Mouse (Mus musculus) limb, embryonic 12.5 days (tissue): ENCODE results near the gene Fbxw7. TPM values are rescaled to one million over a fixed set of nuclear protein-coding genes. Genes with fewer than 3 reads are reported as not detected.

Experiments
- ATAC-seq: fragments of 200-750 bp; cut with Nextera tagmentation; 2 replicates; pipeline ENCODE4 v1.8.0; 2017; ENCODE audit warnings: low read depth, moderate TSS enrichment; ENCODE audit not compliant: insufficient number of reproducible peaks, insufficient read depth, low FRiP score, low TSS enrichment
- H3K27ac ChIP-seq: fragments of 300-500 bp; sonication (generic); 2 replicates; pipeline ENCODE4 v1.5.1; 2016; ENCODE audit warnings: mild to moderate bottlenecking, moderate library complexity
- H3K27me3 ChIP-seq: fragments of 300-500 bp; sonication (generic); 2 replicates; pipeline ENCODE4 v1.6.1; 2016; ENCODE audit warnings: mild to moderate bottlenecking, moderate library complexity
- H3K36me3 ChIP-seq: fragments of 300-500 bp; sonication (generic); 2 replicates; pipeline ENCODE4 v1.6.1; 2016; ENCODE audit warnings: mild to moderate bottlenecking, moderate library complexity
- H3K4me1 ChIP-seq: fragments of 300-500 bp; sonication (generic); replicated peaks from 2 replicates; pipeline ENCODE4 v1.6.1; 2016
- H3K4me2 ChIP-seq: fragments of 300-500 bp; sonication (generic); 2 replicates; pipeline ENCODE4 v1.6.1; 2016; ENCODE audit warnings: mild to moderate bottlenecking, moderate library complexity
- H3K4me3 ChIP-seq: fragments of 300-500 bp; sonication (generic); replicated peaks from 2 replicates; pipeline ENCODE4 v1.5.1; 2016; ENCODE audit warnings: mild to moderate bottlenecking
- H3K9ac ChIP-seq: fragments of 300-500 bp; sonication (generic); replicated peaks from 2 replicates; pipeline ENCODE4 v1.6.1; 2016; ENCODE audit warnings: mild to moderate bottlenecking, moderate library complexity
- H3K9me3 ChIP-seq: fragments of 300-500 bp; sonication (generic); 2 replicates; pipeline ENCODE4 v1.6.1; 2016; ENCODE audit warnings: mild to moderate bottlenecking, moderate library complexity
- WGBS: fragments of 180-500 bp; shearing (Covaris S2); methylation state at CpG from one replicate; pipeline ENCODE4 v1.1.7; 2016; 5-methylcytosine and 5-hydroxymethylcytosine counted together
- polyA plus RNA-seq: library from polyadenylated mRNA; unstranded; fragments of >200 nt; fragmentation: Nextera tagmentation; extraction: Ambion mirVana; gene quantifications from 2 replicates; pipeline ENCODE4 v1.2.1, GENCODE M21; 2016

Gene Fbxw7
- polyA plus RNA-seq, 1 experiment from 2014 or later: 10.8 TPM

- Histone ChIP-seq H3K4me3 (peak overlapping the region; percentile 40), H3K4me1 (peaks cover 11% of the 10 kb centered on the region), H3K9ac (no peak overlapping the region; the same call in 1 of the 2 replicates), H3K9me3 (no peaks in the 10 kb centered on the region), H3K36me3 (no peaks in the 10 kb centered on the region), H3K4me2 (peak overlapping the region; percentile 71), H3K27ac (no peak overlapping the region), H3K27me3 (no peaks in the 10 kb centered on the region)
- WGBS: 57% methylated on average over 2 of the region's 2 CpGs
- ATAC-seq: peak; percentile 42; the same call in 1 of the 2 replicates
Measured at GRCm38 (mm10) chr3:84951698-84952097, 136.6 kb downstream of the Fbxw7 start.

- whole genome bisulfite sequencing: 15% methylated on average over 13 of the region's 13 CpGs
- H3K27me3 ChIP-seq: no peaks in the 10 kb centered on the region
Measured at GRCm38 (mm10) chr3:84952135-84952534, 137.1 kb downstream of the Fbxw7 start.

GRCm38 (mm10) chr3:84952585-84953187 lies 137.6 kb downstream of the Fbxw7 start:
- H3K27me3 ChIP-seq: no peaks in the 10 kb centered on the region
- H3K36me3 ChIP-seq: no peaks in the 10 kb centered on the region
- H3K4me1 ChIP-seq: peaks cover 11% of the 10 kb centered on the region
- peak overlapping the region; percentile 40 for H3K4me3 ChIP-seq
- H3K9me3 ChIP-seq: no peaks in the 10 kb centered on the region
- peak overlapping the region; percentile 48 for H3K9ac ChIP-seq
- H3K27ac ChIP-seq: peak overlapping the region; percentile 62
- 66% methylated on average over 7 of the region's 7 CpGs for WGBS
- H3K4me2 ChIP-seq: peak overlapping the region; percentile 71
- ATAC-seq: no peak

More at GRCm38 (mm10) chr3:84952135-84952534, 137.1 kb downstream of the Fbxw7 start:
- ATAC-seq: peak; percentile 91
- Histone ChIP-seq H3K9ac (peak overlapping the region; percentile 48), H3K9me3 (no peaks in the 10 kb centered on the region), H3K36me3 (no peaks in the 10 kb centered on the region), H3K4me1 (peaks cover 11% of the 10 kb centered on the region), H3K4me3 (peak overlapping the region; percentile 40), H3K27ac (peak overlapping the region; percentile 62), H3K4me2 (peak overlapping the region; percentile 71)

- no peak overlapping the region for H3K4me3 ChIP-seq
- no peak overlapping the region for H3K27ac ChIP-seq
- no peak for ATAC-seq
- H3K4me1 ChIP-seq: peaks cover 11% of the 10 kb centered on the region
- no peak overlapping the region for H3K9ac ChIP-seq
- H3K9me3 ChIP-seq: no peaks in the 10 kb centered on the region
- H3K4me2 ChIP-seq: no peak overlapping the region
- WGBS: 89% methylated on average over 8 of the region's 8 CpGs
- no peaks in the 10 kb centered on the region for H3K27me3 ChIP-seq
- no peaks in the 10 kb centered on the region for H3K36me3 ChIP-seq
Measured at GRCm38 (mm10) chr3:84955011-84955775, 140.1 kb downstream of the Fbxw7 start.

GRCm38 (mm10) chr3:84955857-84956256 lies 140.8 kb downstream of the Fbxw7 start:
- Histone ChIP-seq H3K4me2 (no peak overlapping the region), H3K27ac (no peak overlapping the region), H3K27me3 (no peaks in the 10 kb centered on the region), H3K4me3 (no peak overlapping the region), H3K36me3 (no peaks in the 10 kb centered on the region), H3K9ac (no peak overlapping the region), H3K4me1 (peaks cover 11% of the 10 kb centered on the region), H3K9me3 (no peaks in the 10 kb centered on the region)
- WGBS: 80% methylated on average over 4 of the region's 4 CpGs
- ATAC-seq: no peak

- Histone ChIP-seq H3K4me3 (no peak overlapping the region), H3K4me1 (no peaks in the 10 kb centered on the region), H3K27me3 (no peaks in the 10 kb centered on the region), H3K4me2 (no peak overlapping the region), H3K27ac (no peak overlapping the region), H3K9me3 (no peaks in the 10 kb centered on the region; the same call in 1 of the 2 replicates), H3K9ac (no peak overlapping the region), H3K36me3 (peaks cover 24% of the 10 kb centered on the region)
- ATAC-seq: no peak
- WGBS: 89% methylated on average over 5 of the region's 5 CpGs
Measured at GRCm38 (mm10) chr3:84965156-84965555, 150.1 kb downstream of the Fbxw7 start.

GRCm38 (mm10) chr3:84967364-84967763 lies 152.3 kb downstream of the Fbxw7 start:
- Histone ChIP-seq H3K9ac (no peak overlapping the region), H3K36me3 (peaks cover 23% of the 10 kb centered on the region), H3K4me3 (no peak overlapping the region), H3K27me3 (no peaks in the 10 kb centered on the region), H3K27ac (no peak overlapping the region), H3K9me3 (no peaks in the 10 kb centered on the region), H3K4me2 (no peak overlapping the region), H3K4me1 (no peaks in the 10 kb centered on the region)
- ATAC-seq: no peak
- WGBS: 86% methylated on average over 4 of the region's 4 CpGs

- WGBS: 78% methylated on average over 5 of the region's 5 CpGs
- ATAC-seq: no peak
Measured at GRCm38 (mm10) chr3:84971561-84971960, 156.5 kb downstream of the Fbxw7 start.

GRCm38 (mm10) chr3:84972881-84973280 lies 157.8 kb downstream of the Fbxw7 start:
- WGBS: 94% methylated on average over 2 of the region's 2 CpGs
- Histone ChIP-seq H3K36me3 (peaks cover 43% of the 10 kb centered on the region), H3K4me2 (no peak overlapping the region)

More at GRCm38 (mm10) chr3:84971561-84971960, 156.5 kb downstream of the Fbxw7 start:
- H3K36me3 ChIP-seq: peaks cover 44% of the 10 kb centered on the region
- no peak overlapping the region for H3K4me3 ChIP-seq
- H3K27me3 ChIP-seq: no peaks in the 10 kb centered on the region
- no peak overlapping the region for H3K27ac ChIP-seq
- H3K4me2 ChIP-seq: no peak overlapping the region
- no peaks in the 10 kb centered on the region for H3K4me1 ChIP-seq
- H3K9me3 ChIP-seq: no peaks in the 10 kb centered on the region
- H3K9ac ChIP-seq: no peak overlapping the region

GRCm38 (mm10) chr3:84974193-84974592 lies 159.1 kb downstream of the Fbxw7 start:
- Histone ChIP-seq H3K27ac (no peak overlapping the region), H3K4me2 (no peak overlapping the region), H3K27me3 (no peaks in the 10 kb centered on the region), H3K9me3 (no peaks in the 10 kb centered on the region), H3K36me3 (peaks cover 33% of the 10 kb centered on the region), H3K4me1 (no peaks in the 10 kb centered on the region), H3K9ac (no peak overlapping the region), H3K4me3 (no peak overlapping the region)
- no peak for ATAC-seq
- WGBS: 89% methylated on average over 9 of the region's 9 CpGs

More at GRCm38 (mm10) chr3:84972881-84973280, 157.8 kb downstream of the Fbxw7 start:
- Histone ChIP-seq H3K4me3 (no peak overlapping the region), H3K27me3 (no peaks in the 10 kb centered on the region), H3K9me3 (no peaks in the 10 kb centered on the region), H3K27ac (no peak overlapping the region), H3K4me1 (no peaks in the 10 kb centered on the region), H3K9ac (no peak overlapping the region)
- no peak for ATAC-seq

- peaks cover 23% of the 10 kb centered on the region; the same call in 1 of the 2 replicates for H3K36me3 ChIP-seq
- no peak overlapping the region for H3K27ac ChIP-seq
- 90% methylated on average over 11 of the region's 11 CpGs for WGBS
- no peak for ATAC-seq
- no peaks in the 10 kb centered on the region for H3K27me3 ChIP-seq
- no peak overlapping the region for H3K4me2 ChIP-seq
- H3K9ac ChIP-seq: no peak overlapping the region
- no peak overlapping the region for H3K4me3 ChIP-seq
- H3K4me1 ChIP-seq: no peaks in the 10 kb centered on the region
- H3K9me3 ChIP-seq: no peaks in the 10 kb centered on the region
Measured at GRCm38 (mm10) chr3:84978676-84979075, 163.6 kb downstream of the Fbxw7 start.
